Mouse (Mus musculus): ENCODE measurements around the gene Pemt. TPM values are rescaled to one million over a fixed set of nuclear protein-coding genes. Genes with fewer than 3 reads are reported as not detected.
A peak's percentile ranks its signal among the peaks of the same experiment; 100 is the strongest.

Pemt gene
- 23.5 and 41.5 TPM in 2 replicates for polyA plus RNA-seq (2015; fragmentation: Nextera tagmentation; extraction: Ambion mirVana)

DNA sequence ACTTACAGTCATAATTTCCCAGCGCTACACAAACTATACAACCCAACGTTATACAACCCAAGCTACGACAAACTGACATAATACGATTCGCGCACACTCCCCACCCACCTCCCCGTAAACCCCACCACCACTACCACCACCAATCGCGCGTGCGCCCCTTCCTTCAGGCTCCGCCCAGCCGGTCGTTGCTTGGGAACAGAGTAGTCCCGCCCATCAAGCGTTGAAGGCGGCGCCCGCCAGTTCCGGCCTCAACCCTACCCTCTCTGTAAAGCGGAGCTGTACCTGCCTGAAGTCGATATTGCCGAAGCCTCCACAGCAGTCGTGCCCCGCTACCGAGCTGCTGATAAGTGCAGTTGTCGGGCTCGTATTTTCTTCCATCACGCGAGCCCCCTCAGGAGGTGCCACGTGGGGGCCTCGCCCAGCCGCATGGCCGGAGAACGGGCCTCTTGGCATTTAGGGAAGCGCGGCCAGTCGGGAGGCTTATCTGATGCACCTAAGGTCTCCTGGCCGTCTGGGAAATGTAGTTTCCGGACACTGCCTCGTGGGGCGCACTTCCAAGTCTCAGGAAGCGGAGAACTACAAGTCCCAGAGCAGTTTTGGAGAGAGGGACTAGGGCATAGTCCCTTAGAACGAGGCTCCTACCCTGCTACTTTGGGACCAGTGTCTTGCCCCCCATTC lies at the start of gene Pemt:
Pemt (minus strand) TSS at position 432 of the 678 bp plus-strand sequence.
- H3K4me3 ChIP-seq (replicated peaks): peak within 1 kb of the TSS; percentile 63
- ATAC-seq (ENCODE audit: insufficient read depth): peak; percentile 96
- H3K4me2 ChIP-seq: peak within 1 kb of the TSS; percentile 87
- no peaks in the 10 kb centered on the region for H3K9me3 ChIP-seq (replicated peaks)
- H3K4me1 ChIP-seq (replicated peaks): peaks cover 29% of the 10 kb centered on the region
- H3K9ac ChIP-seq: peak within 1 kb of the TSS; percentile 35; the same call in 1 of the 2 replicates
- no peaks in the 10 kb centered on the region for H3K27me3 ChIP-seq
- no peaks in the 10 kb centered on the region for H3K36me3 ChIP-seq (replicated peaks)
- WGBS (ENCODE audit: insufficient replicate concordance): under 1% methylated on average over 44 of the region's 44 CpGs
- peak within 1 kb of the TSS; percentile 84 for H3K27ac ChIP-seq (replicated peaks)

DNA sequence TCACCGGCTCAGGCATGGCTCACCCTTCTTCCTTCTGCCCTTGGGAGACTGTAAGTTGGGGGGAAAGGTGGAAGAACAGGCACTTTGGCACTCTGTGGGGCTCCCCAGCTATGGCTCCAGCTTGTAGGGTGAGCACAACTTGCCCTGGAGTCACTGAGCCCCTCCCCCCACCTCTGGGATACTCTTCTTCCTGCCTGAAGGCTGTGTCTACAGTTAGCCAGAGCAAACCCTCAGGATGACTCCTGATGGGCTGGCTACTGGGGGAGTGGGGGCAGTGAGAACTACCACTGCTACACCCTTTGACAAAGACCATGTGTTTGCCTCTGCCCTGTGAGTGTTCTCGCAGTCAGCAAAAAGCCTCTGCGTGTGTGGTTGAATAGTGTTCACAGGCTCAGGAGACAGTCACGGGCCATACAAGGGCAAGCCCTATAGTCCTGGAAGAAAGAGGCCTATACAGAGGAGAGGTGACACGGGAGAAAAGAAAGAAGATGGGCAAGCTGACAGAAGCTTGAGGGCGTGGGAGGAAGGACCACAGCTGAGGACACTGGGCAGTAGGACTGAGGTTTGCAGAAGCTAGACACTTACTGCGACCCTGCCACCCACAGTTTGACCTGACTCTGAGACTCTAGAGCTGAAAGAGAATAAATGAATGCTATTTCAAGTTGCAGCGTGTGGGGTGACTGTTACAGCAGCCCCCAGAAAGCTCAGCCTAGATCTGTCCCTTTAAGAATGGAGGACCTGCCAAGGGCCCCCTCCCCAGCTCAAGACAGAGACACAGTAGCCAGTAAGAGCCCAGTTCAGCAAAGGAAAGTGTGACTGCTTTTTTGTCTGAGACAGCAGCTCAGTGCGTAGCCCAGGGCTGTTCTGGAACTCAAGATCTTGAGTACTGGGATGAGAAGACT lies 48.9 kb upstream of the Pemt start:
- Histone ChIP-seq H3K27ac (replicated peaks) (no peak overlapping the region), H3K4me1 (replicated peaks) (peaks cover 31% of the 10 kb centered on the region), H3K4me3 (replicated peaks) (no peak overlapping the region), H3K4me2 (no peak overlapping the region), H3K9ac (no peak overlapping the region), H3K9me3 (replicated peaks) (no peaks in the 10 kb centered on the region), H3K36me3 (replicated peaks) (no peaks in the 10 kb centered on the region), H3K27me3 (peaks cover 6% of the 10 kb centered on the region; the same call in 1 of the 2 replicates)
- ATAC-seq (ENCODE audit: insufficient read depth): no peak
- WGBS (ENCODE audit: insufficient replicate concordance): 55% methylated on average over 9 of the region's 9 CpGs

DNA sequence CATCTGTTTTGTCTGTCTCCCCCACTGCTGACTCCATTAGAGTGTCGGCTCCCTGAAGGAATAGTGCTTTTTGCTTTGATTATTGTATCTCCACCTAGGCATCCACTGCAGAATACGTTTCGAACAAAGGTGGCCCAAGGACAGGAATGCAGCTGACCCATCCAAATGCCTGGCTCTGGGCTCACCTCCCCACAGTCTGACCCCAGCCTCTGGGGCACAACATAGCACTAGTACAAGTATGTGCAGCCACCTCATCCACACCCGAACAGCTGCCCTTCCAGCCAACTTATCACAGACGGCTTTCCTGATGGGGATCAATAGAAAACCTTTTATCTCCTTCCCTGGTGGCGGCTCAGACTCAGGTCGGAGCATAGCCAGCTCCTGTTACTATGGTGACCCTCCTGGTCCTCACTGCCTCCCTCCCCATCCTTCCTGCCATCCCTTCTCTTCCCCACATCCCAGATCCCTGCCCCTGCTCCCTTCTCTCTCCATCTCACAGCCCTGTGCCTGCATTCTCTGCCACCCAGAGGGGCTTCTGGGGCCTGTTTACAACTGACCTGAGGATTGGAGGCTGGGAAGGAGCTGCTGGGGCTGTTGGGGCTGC lies 47.8 kb upstream of the Pemt start:
- Histone ChIP-seq H3K4me1 (replicated peaks) (peaks cover 24% of the 10 kb centered on the region), H3K36me3 (replicated peaks) (no peaks in the 10 kb centered on the region), H3K9ac (no peak overlapping the region), H3K27me3 (peaks cover 6% of the 10 kb centered on the region; the same call in 1 of the 2 replicates), H3K4me2 (no peak overlapping the region), H3K27ac (replicated peaks) (no peak overlapping the region), H3K4me3 (replicated peaks) (no peak overlapping the region), H3K9me3 (replicated peaks) (no peaks in the 10 kb centered on the region)
- no peak for ATAC-seq (ENCODE audit: insufficient read depth)
- WGBS (ENCODE audit: insufficient replicate concordance): 56% methylated on average over 7 of the region's 7 CpGs

DNA sequence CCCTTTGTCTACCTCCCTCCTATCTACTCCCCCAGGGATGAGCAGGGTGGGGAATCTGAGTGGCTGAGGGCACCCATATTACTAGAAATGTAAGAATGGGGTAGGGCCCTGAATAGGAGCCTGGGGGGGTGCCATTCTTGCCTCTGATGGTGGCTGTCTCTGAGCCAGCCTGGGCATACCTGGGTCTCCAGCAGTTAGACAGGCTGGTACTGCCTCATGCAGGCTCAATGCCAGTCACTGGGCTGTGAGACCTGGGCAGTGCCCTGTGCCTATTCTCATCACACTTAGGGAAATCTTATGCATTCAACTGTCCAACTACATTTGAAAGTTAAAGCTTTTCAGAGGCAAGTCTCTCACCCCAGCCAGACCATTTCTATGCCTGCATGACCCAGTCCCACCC lies 46.9 kb upstream of the Pemt start:
- Histone ChIP-seq H3K27me3 (peaks cover 6% of the 10 kb centered on the region; the same call in 1 of the 2 replicates), H3K27ac (replicated peaks) (no peak overlapping the region), H3K9ac (no peak overlapping the region), H3K4me1 (replicated peaks) (peaks cover 29% of the 10 kb centered on the region), H3K4me3 (replicated peaks) (no peak overlapping the region), H3K9me3 (replicated peaks) (no peaks in the 10 kb centered on the region), H3K4me2 (no peak overlapping the region), H3K36me3 (replicated peaks) (no peaks in the 10 kb centered on the region)
- ATAC-seq (ENCODE audit: insufficient read depth): no peak

DNA sequence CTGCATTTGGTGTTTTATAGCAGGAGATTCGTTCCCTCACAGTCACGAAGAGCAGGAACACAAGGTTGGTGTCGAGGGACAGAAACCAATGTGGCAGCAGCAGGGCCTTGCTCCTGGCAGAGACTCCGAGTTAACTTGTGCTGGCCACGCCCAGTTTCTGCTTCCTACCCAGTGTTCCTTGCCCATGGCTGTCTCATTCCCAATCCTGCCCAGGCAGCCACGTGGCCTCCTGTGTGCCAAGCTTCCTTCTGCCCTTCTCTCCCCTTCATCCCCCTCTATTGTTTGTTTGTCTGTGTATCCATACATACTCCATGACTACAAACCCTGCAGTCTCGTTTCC lies 45.1 kb upstream of the Pemt start:
- Histone ChIP-seq H3K9ac (no peak overlapping the region), H3K27me3 (peaks cover 6% of the 10 kb centered on the region; the same call in 1 of the 2 replicates)
- 53% methylated on average over 7 of the region's 7 CpGs for WGBS (ENCODE audit: insufficient replicate concordance)

DNA sequence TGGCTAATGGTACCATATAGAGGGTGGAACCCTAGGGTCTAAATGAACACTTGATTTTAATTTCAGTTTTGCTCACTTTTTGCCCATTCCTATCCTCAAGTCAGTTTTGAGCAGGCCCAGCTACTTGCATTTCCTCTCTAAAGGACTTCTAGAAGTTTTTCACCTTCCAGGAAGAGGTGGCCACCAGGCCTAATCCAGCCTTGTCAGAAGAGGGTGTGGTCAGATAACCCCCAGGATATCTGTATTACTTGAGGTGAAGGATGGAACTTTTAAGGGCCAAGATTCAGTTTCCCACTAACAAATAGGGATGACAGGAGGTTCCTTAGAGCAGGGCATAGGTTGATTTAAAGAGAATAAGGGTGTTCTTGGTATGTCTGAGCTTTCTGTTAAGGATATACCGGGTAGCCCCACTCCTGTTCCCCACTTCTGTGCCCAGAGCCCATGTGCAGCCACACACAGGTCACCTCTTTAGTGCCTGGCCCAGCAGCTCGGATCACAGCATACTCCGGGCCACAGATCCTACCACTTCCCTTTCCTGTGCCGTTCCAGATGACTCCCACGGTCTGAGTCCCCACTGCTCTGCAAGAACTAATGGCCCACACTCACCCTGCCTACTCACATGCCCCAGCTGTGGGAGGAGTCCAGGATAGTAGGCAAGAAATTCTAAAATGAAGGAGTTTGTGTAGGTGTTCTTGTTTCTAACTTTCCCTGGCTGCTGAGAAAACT lies 44.6 kb upstream of the Pemt start:
- Histone ChIP-seq H3K4me1 (replicated peaks) (peaks cover 29% of the 10 kb centered on the region), H3K27ac (replicated peaks) (no peak overlapping the region), H3K27me3 (peaks cover 6% of the 10 kb centered on the region; the same call in 1 of the 2 replicates), H3K9me3 (replicated peaks) (no peaks in the 10 kb centered on the region), H3K4me2 (0 out of 2 replicates have a peak overlapping the region, but pooled peaks have one; percentile 7), H3K9ac (no peak overlapping the region), H3K4me3 (replicated peaks) (no peak overlapping the region), H3K36me3 (replicated peaks) (no peaks in the 10 kb centered on the region)
- ATAC-seq (ENCODE audit: insufficient read depth): peak; percentile 43; the same call in 1 of the 2 replicates
- WGBS (ENCODE audit: insufficient replicate concordance): 22% methylated on average over 5 of the region's 5 CpGs

More for the DNA sequence above, 45.1 kb upstream of the Pemt start:
- Histone ChIP-seq H3K27ac (replicated peaks) (no peak overlapping the region), H3K4me2 (0 out of 2 replicates have a peak overlapping the region, but pooled peaks have one; percentile 7), H3K36me3 (replicated peaks) (no peaks in the 10 kb centered on the region), H3K4me3 (replicated peaks) (no peak overlapping the region), H3K4me1 (replicated peaks) (peaks cover 29% of the 10 kb centered on the region), H3K9me3 (replicated peaks) (no peaks in the 10 kb centered on the region)
- no peak for ATAC-seq (ENCODE audit: insufficient read depth)

DNA sequence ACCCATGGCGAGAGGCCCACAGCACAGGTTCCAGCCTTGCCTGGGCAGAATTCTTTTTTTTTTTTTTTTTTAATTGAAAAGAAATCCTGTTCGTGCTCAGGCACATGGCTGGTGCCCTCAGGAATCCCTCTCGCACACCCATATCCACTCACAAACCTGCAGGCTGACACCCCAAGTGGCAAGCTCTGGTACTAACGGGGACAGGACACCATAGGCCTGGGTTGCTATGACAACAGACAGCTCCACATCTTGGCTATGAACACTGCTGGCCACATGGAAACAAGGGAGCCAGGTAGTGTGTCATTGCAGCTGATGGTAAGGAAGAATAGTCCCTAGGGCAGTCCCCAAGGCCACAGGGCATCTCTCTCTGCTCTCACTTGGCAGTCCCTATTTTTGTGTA lies 42.7 kb upstream of the Pemt start:
- peaks cover 29% of the 10 kb centered on the region for H3K4me1 ChIP-seq (replicated peaks)
- WGBS (ENCODE audit: insufficient replicate concordance): 53% methylated on average over 4 of the region's 4 CpGs

DNA sequence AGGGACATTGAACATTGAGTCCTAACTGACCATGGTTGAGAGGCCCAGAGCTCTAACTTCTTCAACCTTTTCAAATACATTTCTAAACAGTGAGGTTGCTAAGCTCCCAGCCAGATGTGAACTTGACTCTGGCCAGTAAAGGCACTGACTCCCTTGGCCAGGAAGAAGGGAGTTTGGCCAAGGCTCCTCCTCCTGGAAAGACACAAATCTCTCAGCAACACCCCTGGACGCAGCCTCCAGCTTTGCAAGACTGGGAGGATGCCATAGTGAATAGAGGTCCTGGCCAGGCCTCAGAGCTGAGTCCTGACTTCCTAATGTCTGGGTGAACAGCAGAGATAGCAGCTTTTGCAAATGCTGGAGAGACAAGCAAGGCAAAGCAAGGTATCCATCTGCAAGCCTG lies 40.4 kb upstream of the Pemt start:
- Histone ChIP-seq H3K4me3 (replicated peaks) (no peak overlapping the region), H3K9ac (no peak overlapping the region), H3K9me3 (replicated peaks) (no peaks in the 10 kb centered on the region), H3K36me3 (replicated peaks) (no peaks in the 10 kb centered on the region), H3K4me1 (replicated peaks) (peaks cover 24% of the 10 kb centered on the region), H3K27ac (replicated peaks) (no peak overlapping the region), H3K27me3 (no peaks in the 10 kb centered on the region), H3K4me2 (no peak overlapping the region)
- 63% methylated on average over 1 of the region's 1 CpGs for WGBS (ENCODE audit: insufficient replicate concordance)
- ATAC-seq (ENCODE audit: insufficient read depth): no peak

More for the DNA sequence above, 42.7 kb upstream of the Pemt start:
- no peak overlapping the region for H3K4me3 ChIP-seq (replicated peaks)
- H3K9ac ChIP-seq: no peak overlapping the region
- ATAC-seq (ENCODE audit: insufficient read depth): no peak
- H3K36me3 ChIP-seq (replicated peaks): no peaks in the 10 kb centered on the region
- H3K4me2 ChIP-seq: no peak overlapping the region
- H3K27me3 ChIP-seq: peaks cover under 1% of the 10 kb centered on the region; the same call in 1 of the 2 replicates
- no peak overlapping the region for H3K27ac ChIP-seq (replicated peaks)
- H3K9me3 ChIP-seq (replicated peaks): no peaks in the 10 kb centered on the region

DNA sequence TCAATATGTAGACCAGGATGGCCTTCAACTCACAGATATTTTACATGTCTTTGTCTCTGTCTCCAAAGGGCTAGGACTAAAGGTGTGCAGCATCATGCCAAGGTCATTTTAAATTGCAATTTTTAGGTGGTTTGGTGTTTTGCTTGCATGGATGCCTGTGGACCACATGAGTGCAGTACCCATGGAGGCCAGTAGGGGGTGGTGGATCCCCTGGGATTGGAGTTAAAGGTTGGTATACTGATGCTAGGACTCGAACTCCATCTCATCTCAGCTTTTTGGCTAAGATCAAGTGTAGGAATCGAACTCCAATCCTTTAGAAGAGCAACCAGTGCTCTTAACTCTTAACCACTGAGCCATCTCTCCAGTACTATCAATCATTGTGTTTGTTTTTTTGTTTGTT lies 38.3 kb upstream of the Pemt start:
- no peaks in the 10 kb centered on the region for H3K27me3 ChIP-seq
- H3K36me3 ChIP-seq (replicated peaks): no peaks in the 10 kb centered on the region
- no peak overlapping the region for H3K9ac ChIP-seq
- no peaks in the 10 kb centered on the region for H3K9me3 ChIP-seq (replicated peaks)
- H3K27ac ChIP-seq (replicated peaks): no peak overlapping the region
- whole genome bisulfite sequencing (ENCODE audit: insufficient replicate concordance): 13% methylated on average over 2 of the region's 2 CpGs
- H3K4me3 ChIP-seq (replicated peaks): no peak overlapping the region
- no peak for ATAC-seq (ENCODE audit: insufficient read depth)
- no peak overlapping the region for H3K4me2 ChIP-seq
- H3K4me1 ChIP-seq (replicated peaks): 0 out of 2 replicates have a peak, but pooled peaks cover 5% of the 10 kb centered on the region

DNA sequence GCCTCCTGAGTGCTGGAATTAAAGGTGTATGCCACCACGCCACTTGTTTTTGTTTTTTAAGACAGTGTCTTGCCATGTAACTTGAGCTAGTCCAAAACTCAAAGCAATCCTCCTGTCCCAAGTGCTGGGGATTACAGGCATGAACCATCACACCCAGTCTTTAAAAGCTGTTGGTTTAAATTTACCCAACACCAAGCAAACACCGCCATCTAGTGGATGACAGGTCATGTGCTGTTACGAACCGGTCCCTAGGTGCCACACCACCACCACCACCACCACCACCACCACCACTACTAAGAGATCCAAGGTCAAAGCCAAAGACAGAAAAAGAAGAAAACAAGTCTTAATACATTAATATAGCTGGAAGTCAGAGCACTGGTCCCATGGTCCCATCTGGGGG lies 30.5 kb upstream of the Pemt start:
- Histone ChIP-seq H3K9ac (no peak overlapping the region), H3K36me3 (replicated peaks) (no peaks in the 10 kb centered on the region), H3K27ac (replicated peaks) (no peak overlapping the region), H3K4me3 (replicated peaks) (no peak overlapping the region), H3K4me2 (no peak overlapping the region), H3K9me3 (replicated peaks) (no peaks in the 10 kb centered on the region), H3K4me1 (replicated peaks) (no peaks in the 10 kb centered on the region), H3K27me3 (no peaks in the 10 kb centered on the region)
- ATAC-seq (ENCODE audit: insufficient read depth): no peak
- WGBS (ENCODE audit: insufficient replicate concordance): 8% methylated on average over 4 of the region's 4 CpGs

Data from liver, embryonic 15.5 days (tissue).